Mouse (Mus musculus): ENCODE results near the gene Cacna1e. TPM values are rescaled to one million over a fixed set of nuclear protein-coding genes. Genes with fewer than 3 reads are reported as not detected.

The Cacna1e gene
- total RNA-seq, 2 experiments from 2014 or later = 0.05 to 0.19 TPM

- DNase-seq = no peak
Measured at GRCm38 (mm10) chr1:154839272-154839671, 45.0 kb downstream of the Cacna1e start.

DNA sequence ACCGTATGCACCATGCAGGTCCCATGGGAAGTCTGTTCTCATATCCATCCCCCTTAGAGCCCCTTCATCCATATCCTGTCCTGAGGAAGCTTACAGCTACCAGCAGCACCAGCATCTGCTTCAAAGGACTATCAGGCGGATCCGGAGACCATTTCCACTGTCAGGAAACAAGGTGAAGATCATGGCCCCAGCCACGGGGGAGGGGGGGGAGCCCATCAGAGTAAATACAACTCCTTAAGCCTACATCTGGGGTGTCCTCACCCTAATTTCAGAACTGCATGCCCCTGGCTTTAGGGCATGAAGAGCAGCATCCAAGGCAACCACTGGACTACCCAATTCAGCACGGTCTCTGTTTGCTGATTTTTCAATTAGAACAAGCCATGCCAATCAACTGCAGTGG, 47.8 kb downstream of the Cacna1e start:
- no peak for DNase-seq

DNA sequence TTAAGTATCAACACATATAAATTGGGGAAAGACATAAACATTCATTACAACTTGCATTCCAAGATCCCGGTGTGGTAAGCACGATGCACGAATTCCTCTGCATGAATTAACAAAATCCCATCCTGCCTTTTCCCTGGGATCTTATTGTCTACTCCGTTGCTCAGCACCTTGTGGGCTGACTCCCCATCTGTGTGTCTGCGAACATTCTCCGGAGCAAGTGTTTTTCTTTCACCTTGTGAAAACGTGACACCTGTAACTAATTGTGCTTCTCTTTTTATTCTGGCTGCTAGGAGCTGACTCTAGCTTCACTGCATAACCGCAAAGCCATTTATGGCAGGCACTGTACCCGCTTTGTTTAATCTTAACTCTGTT, 52.1 kb downstream of the Cacna1e start:
- DNase-seq = no peak

DNA sequence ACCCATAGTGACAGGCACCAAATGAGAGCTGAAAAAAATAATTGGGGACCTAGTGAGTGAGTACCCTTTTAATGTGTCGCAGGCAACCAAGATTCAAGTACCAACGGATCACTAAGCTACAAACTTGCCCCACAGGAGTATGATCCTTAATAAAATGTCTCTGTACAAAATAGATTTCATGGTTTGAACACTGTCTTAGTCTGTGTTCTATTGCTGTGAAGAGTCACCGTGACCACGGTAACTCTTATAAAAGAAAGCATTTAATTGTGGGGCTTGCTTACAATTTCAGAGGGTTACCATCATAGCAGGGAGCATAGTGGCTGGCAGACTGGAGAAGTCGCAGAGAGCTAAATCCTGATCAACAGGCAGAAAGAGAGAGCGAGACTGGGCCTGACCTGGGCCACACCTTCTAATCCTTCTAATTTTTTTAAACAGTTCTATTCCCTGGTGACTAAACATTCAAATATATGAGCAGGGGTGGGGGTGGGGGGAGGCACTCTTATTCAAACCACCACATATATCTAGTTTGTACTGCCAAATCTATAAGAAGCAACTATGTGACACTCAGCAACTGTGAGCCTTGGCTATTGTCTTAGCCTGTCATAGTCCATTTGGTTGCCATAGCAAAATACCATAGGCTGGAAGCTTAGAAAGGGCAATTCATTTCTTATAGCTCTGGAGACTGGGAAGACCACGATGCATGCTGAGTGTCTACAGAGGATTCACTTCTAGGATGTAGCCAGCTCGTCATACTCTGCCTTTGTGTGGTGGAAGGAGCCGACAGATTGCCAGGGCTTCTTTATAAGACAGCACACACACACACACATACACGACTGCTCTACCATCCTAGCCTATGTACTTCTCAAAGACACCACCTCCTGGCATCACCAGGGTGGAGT, 52.8 kb downstream of the Cacna1e start:
- DNase-seq = no peak

GRCm38 (mm10) chr1:154830051-154830450, 54.2 kb downstream of the Cacna1e start:
- no peak for DNase-seq

- no peak for DNase-seq
Measured at GRCm38 (mm10) chr1:154823098-154823497, 61.2 kb downstream of the Cacna1e start.

- no peak for DNase-seq
Measured at GRCm38 (mm10) chr1:154820422-154820821, 63.9 kb downstream of the Cacna1e start.

DNA sequence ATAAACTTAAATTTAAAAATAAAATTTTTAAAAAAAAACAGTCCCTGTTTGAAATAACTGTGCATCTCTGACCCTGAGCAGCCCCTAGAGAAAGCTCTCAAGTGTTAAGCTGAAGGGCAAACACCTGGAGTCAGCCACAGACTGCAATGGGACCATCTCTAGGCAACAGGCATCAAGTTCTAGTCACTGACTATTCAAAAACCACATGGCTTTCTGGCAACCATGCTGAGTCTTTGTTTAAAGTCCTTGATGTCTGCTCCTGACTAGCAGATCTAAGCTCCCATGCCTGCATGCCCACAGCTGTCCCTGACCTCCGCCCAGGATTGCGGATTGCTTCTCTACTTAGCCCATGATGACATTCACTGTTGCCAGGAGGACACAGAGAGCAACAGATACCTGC, 64.3 kb downstream of the Cacna1e start:
- no peak for DNase-seq

- DNase-seq = no peak
Measured at GRCm38 (mm10) chr1:154818742-154819141, 65.6 kb downstream of the Cacna1e start.

DNA sequence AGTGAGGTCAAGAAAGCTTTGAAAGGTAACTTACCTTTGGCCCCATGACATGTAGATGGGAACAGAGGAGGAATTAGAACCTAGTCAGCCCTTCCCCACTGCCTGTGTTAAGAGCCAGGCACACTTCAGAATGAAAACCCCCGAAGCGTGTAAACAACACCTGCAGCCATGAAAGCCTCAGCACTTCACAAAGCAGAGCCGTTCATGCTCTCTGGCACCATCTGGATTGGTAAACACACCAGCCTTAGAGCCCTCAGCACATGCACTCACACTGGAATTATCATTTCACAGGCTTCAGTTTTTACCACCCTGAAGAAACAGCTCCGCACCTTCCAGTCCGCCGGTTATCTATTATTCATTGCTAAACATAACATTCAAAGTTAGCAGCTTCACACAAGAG, 67.5 kb downstream of the Cacna1e start:
- DNase-seq = no peak

DNA sequence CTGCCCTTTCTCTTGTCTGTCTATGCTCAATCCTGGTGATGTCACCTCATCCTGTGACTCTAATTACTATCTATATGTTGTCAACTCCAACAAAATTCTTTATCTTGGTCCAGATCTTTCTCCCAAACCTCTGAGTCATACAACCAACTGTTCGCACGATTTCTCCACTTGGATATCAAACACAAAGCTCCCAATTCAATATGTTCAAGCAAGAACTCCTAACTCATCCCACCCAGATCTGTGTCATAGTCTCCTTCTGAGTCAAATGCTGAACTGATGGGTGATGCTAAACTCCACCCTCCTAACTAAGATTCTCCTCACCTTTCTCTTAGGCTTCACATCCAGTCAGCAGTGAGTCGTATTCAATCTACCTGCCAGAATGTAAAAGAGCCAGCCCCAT, 68.0 kb downstream of the Cacna1e start:
- DNase-seq = no peak

- DNase-seq = no peak
Measured at GRCm38 (mm10) chr1:154805742-154806141, 78.6 kb downstream of the Cacna1e start.

DNA sequence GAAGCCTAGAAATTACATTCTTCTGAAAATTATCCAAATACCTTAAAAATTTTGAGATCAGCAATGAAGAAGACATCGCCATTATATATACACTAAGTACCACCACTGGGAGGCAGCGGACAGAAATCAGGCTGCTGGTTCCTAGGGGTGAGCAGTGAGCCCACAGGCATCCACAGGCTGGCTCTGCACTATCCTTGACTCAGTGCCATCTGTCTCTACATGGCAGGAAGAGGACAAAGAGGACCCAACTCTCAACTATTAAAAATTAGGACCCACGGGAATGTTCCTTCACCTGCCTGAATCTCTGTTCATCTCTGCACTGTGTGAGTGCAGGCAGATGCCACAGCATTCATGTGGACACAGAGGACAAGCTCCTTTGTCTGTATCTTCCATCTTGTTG, 79.3 kb downstream of the Cacna1e start:
- no peak for DNase-seq

- no peak for DNase-seq
Measured at GRCm38 (mm10) chr1:154802301-154802904, 81.9 kb downstream of the Cacna1e start.

- no peak for DNase-seq
Measured at GRCm38 (mm10) chr1:154799257-154799656, 85.0 kb downstream of the Cacna1e start.

DNA sequence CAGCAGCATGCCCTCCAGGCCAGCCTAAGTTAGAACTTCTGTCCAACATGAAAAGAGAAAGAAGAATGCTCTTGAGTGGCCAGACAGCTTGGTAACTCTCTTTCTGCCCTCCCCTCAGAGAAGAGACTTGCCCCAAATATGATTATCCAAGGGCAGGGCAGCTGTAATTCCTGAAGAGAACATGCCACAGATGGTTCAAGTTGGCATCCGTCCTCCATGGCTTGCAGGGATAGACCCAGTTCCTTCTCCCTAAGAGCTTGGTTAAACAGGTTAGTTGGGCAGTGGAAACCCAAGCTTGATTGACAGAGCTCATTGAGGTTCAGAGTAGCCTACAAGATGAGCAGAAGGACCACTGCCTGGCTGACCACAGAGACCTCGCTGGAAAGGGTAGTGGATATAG, 85.5 kb downstream of the Cacna1e start:
- no peak for DNase-seq

- no peak for DNase-seq
Measured at GRCm38 (mm10) chr1:154796685-154797084, 87.6 kb downstream of the Cacna1e start.

GRCm38 (mm10) chr1:154794518-154794951, 89.8 kb downstream of the Cacna1e start:
- no peak for DNase-seq

DNA sequence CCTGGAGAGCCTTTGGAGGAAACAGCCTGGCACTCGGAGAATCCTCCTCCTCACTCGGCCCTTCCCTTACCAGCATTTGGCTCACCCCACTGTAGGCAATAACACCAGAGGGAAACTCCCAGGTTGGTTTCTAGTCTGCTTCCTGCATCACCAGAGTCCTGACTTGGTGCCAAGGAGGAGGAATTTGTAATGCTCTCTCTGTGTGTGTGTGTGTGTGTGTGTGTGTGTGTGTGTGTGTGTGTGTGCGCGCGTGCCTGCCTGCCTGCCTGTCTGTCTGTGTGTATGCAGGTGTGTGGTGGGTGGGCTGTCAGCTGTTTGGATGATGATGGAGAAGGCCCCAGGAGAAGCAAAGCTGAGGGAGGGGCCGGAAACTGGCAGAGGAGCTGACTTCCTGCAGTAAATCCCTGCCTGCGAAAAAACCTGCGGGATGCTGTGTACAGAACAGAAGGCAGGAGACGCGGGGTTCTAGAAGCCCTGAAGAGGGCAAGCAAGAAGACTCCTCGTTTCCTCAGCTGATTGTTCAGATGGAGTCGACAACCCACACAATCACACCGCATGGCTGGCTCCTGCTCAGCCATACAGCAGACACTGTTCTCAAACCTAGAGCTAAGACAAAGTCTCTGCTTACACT, 92.6 kb downstream of the Cacna1e start:
- no peak for DNase-seq

GRCm38 (mm10) chr1:154788491-154788890, 95.8 kb downstream of the Cacna1e start:
- DNase-seq = no peak

DNA sequence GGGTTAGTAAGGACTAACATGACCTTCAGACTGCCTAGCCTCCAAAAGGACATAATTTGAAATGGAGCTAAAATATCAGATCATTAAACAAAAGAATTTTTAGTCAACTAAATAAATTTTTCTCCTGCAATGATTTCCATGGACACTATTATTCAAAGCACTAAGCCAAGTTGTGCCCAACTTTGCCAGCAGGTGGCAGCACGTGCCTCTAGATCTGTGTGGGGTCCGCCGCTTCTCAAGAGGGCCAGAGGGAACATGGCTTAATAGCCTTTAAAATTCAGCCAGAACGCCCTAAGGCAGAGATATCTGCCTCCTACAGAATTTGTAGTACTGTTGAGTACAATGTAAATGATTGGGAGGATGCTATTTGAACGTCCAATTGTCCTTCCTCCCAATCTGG, 96.2 kb downstream of the Cacna1e start:
- DNase-seq = peak; percentile 18

- DNase-seq = no peak
Measured at GRCm38 (mm10) chr1:154787418-154787817, 96.9 kb downstream of the Cacna1e start.

GRCm38 (mm10) chr1:154786243-154786669, 98.0 kb downstream of the Cacna1e start:
- peak; percentile 40 for DNase-seq
